Mouse (Mus musculus) heart, adult 2 months (tissue): ENCODE measurements around the gene Arid5b.

Source experiments
- CTCF ChIP-seq: fragments of 200-600 bp; IDR thresholded peaks from 2 replicates; pipeline ENCODE4 v1.8.1; 2022; ENCODE audit warnings: antibody characterized with exemption, mild to moderate bottlenecking, moderate library complexity
- EP300 ChIP-seq: fragments of 200-500 bp; IDR thresholded peaks from 2 replicates; pipeline ENCODE4 v1.6.1; 2011; ENCODE audit warnings: low read depth, low read length, control low read depth; ENCODE audit not compliant: insufficient read depth

DNA sequence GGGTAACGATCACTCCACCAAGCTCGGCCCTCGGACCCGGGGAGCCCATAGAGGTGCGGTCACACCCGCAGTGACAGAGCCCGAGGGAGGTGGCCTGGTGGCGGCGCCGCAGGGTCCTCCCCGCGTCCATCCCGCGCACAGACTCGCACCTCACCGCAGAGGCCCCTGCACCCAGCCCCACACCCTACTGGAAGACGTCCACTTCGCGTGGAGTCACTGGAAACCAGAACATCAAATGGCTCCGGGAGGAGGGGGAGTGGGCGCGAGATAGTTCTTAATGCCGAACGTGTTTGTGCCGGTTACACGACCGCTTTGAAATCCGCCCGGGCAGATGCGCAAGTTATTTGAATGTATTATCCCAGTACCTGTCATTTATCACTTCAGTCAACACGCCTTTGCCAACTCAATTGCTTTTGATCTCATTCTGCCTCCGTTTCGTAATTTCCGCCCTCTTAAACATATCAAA lies 1.5 kb downstream of the Arid5b start:
- TF ChIP-seq EP300 (no peak), CTCF (no peak)
